Mouse (Mus musculus) gastrocnemius, adult 18-20 months (tissue): ENCODE measurements at regions not wholly inside any gene's neighbourhood (a gene's known extent, or its start where the extent isn't known, plus 50 kb on each side); places are given as distances from the start of the nearest gene placed in this dataset.

ENCODE experiments used
- DNase-seq: peaks from one replicate; pipeline ENCODE4 v3.0.0; 2021; ENCODE audit warnings: low spot score

DNA sequence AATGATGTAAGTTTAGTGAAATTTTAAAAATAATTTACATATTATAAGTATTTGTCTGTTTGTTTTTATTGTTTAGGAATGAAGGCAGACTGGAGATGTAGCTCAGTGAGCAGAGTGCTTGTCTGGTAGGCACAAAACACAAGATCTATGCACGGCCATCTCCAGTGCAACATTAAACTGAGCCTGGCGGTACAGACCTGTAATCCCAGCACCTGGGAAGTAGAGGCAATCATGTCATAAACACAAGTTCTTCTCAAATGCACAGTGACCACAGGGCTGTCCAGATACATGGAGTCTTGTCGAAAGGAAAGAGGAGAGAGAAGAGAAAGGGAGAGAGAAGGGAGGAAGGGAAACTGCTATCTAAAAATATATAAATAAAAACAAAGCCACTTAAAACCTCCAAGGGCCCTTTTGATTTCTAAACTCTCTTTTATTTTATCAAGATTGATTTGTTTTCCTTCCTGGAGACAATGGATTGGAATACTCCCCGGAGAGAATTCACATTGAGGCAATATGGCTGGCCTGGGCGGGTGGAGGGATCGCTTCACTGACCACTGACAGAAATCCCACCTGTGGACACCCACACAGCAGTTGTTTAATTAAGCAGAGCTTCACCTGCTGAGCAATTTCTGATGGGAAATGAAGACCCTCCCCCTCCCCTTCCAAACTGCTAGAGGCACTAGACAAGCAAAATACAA lies 215.6 kb upstream of the Tll1 start:
- no peak for DNase-seq

GRCm38 (mm10) chr8:64412488-64413188 lies 206.6 kb upstream of the Tll1 start:
- DNase-seq = no peak

GRCm38 (mm10) chr8:64406775-64407490 lies 200.9 kb upstream of the Tll1 start:
- DNase-seq = peak; percentile 28

GRCm38 (mm10) chr8:64399554-64399953 lies 193.5 kb upstream of the Tll1 start:
- DNase-seq = no peak

GRCm38 (mm10) chr8:64397876-64398275 lies 191.8 kb upstream of the Tll1 start:
- DNase-seq = no peak

DNA sequence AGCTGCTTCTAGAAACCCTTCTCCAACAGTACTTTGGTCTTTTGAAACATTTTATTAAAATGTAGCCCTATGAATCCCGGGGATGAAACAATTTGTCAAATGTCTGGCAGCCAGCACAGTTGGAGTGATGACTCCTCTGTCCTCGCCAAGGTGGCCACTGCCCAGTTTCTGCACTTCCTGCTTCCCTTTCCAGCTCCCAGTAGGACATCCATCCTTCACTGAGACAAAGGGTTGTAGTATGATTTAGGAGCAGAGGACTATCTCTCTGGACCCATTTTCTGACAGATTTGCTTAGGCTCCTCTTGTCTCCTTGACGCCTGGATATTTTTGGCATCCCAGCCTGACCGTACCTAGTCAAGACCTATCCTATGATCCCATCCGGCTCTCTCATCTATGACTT lies 189.7 kb upstream of the Tll1 start:
- DNase-seq = peak; percentile 34

GRCm38 (mm10) chr8:64389488-64389887 lies 183.4 kb upstream of the Tll1 start:
- peak; percentile 28 for DNase-seq

- DNase-seq = no peak
Measured at GRCm38 (mm10) chr8:64388299-64388698, 182.2 kb upstream of the Tll1 start.

GRCm38 (mm10) chr8:64379732-64380349 lies 173.8 kb upstream of the Tll1 start:
- no peak for DNase-seq

- no peak for DNase-seq
Measured at GRCm38 (mm10) chr8:64377830-64378229, 171.8 kb upstream of the Tll1 start.

DNA sequence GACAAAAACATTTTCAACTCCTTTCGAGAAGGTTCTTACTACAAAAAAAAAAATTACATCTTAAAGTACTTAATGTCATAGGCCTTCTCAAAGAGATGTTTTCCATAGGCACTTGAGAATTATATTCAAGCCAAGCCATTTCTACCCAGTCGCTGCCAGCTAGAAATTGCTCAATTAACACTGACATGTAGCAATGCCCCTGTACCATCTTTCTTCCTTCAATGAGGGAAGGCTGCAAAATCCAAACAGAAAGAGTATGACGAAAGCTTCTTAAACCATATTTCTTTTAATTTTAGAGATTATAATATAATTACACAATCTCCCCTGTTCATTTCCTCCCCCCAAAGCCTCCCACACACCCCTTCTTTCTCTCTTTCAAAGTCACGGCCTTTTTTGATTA lies 169.4 kb upstream of the Tll1 start:
- no peak for DNase-seq

GRCm38 (mm10) chr8:64374980-64375379 lies 168.9 kb upstream of the Tll1 start:
- DNase-seq = no peak

DNA sequence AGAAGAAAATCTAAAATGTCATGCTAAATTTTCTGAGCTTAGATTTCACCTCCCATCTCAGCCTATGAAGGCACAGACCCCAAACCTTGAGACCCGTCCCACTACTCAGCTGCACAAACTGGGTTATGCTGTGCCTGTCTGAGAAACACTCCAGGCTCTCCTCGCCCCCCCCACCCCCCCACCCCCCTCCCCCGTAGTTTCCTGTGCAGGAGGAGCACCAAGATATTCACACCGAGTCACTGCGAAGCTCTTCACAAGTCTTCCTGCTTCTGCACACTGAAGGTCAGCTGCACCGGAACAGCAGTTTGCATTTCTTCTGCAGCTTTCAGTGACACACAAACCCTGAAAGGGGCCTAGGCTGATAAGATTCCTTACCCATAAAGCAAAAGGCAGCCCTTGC lies 163.9 kb upstream of the Tll1 start:
- DNase-seq = no peak

- DNase-seq = no peak
Measured at GRCm38 (mm10) chr8:64367906-64368305, 161.8 kb upstream of the Tll1 start.

DNA sequence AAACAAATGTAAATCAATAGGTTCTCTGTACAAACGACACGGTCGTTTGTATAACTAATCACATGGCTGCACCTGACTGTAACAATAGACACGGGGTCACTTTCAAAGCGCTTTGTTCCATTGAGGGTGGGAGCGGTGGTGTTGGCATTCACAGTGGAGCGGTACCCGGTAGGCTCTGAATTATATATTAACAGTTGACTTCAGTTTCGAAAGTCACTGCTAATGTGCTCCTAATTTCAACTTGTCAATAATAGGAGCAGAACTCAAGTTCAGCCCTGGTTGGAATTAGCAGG lies 160.8 kb upstream of the Tll1 start:
- no peak for DNase-seq

- DNase-seq = no peak
Measured at GRCm38 (mm10) chr8:64366226-64366973, 160.3 kb upstream of the Tll1 start.

- no peak for DNase-seq
Measured at GRCm38 (mm10) chr8:64357092-64357491, 151.0 kb upstream of the Tll1 start.

GRCm38 (mm10) chr8:64348082-64348646 lies 142.1 kb upstream of the Tll1 start:
- DNase-seq = no peak

- no peak for DNase-seq
Measured at GRCm38 (mm10) chr8:64347490-64347889, 141.4 kb upstream of the Tll1 start.

DNA sequence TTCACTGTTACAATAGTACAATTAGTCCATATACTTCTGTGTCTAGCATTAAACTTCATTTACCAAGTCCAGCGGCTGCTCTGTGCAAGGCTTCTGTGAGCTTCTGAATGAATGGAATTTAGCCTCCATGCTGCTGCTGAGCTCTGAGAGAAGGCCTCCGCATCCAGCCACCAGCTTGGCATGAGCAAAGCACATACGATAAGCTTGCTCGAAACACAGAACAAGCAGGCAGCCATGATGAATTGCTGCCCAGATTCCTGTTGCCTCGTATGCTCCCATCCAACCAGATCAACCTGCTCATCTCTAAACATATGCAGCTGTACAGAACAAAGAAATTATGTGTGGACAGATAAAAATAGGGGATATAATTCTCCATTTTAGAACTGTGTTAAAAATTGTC lies 140.4 kb upstream of the Tll1 start:
- no peak for DNase-seq

- no peak for DNase-seq
Measured at GRCm38 (mm10) chr8:64344933-64345332, 138.9 kb upstream of the Tll1 start.
